Mouse (Mus musculus) hindbrain, embryonic 16.5 days (tissue): ENCODE data around the gene Hpdl. TPM values are rescaled to one million over a fixed set of nuclear protein-coding genes. Genes with fewer than 3 reads are reported as not detected.
A peak's percentile ranks its signal among the peaks of the same experiment; 100 is the strongest.
"Not testable (repeated sequence)": the region's sequence is repeated elsewhere in the genome, so short reads cannot be mapped to it uniquely, and the experiment has no call there.

Experiments used
- ATAC-seq: fragments of 200-750 bp; cut with Nextera tagmentation; 2 replicates; pipeline ENCODE4 v1.8.0; 2017; ENCODE audit warnings: moderate TSS enrichment, moderate library complexity
- H3K27ac ChIP-seq: fragments of 300-500 bp; sonication (generic); 2 replicates; pipeline ENCODE4 v1.5.1; 2014; ENCODE audit warnings: low read depth, mild to moderate bottlenecking, control low read depth, low read length, moderate library complexity
- H3K27me3 ChIP-seq: fragments of 300-500 bp; sonication (generic); replicated peaks from 2 replicates; pipeline ENCODE4 v1.6.1; 2014; ENCODE audit warnings: low read length; ENCODE audit not compliant: control insufficient read depth, insufficient read depth
- H3K36me3 ChIP-seq: fragments of 300-500 bp; sonication (generic); 2 replicates; pipeline ENCODE4 v1.6.1; 2014; ENCODE audit warnings: mild to moderate bottlenecking, low read length, moderate library complexity, mixed read lengths; ENCODE audit not compliant: control insufficient read depth, insufficient read depth
- H3K4me1 ChIP-seq: fragments of 300-500 bp; sonication (generic); 2 replicates; pipeline ENCODE4 v1.6.1; 2014; ENCODE audit warnings: low read depth, low read length; ENCODE audit not compliant: control insufficient read depth, insufficient read depth
- H3K4me2 ChIP-seq: fragments of 300-500 bp; sonication (generic); 2 replicates; pipeline ENCODE4 v1.6.1; 2014; ENCODE audit warnings: mild to moderate bottlenecking, low read length, control low read depth, moderate library complexity
- H3K4me3 ChIP-seq: fragments of 300-500 bp; sonication (generic); 2 replicates; pipeline ENCODE4 v1.5.1; 2014; ENCODE audit warnings: mild to moderate bottlenecking, low read length, control low read depth, moderate library complexity
- H3K9ac ChIP-seq: fragments of 300-500 bp; sonication (generic); 2 replicates; pipeline ENCODE4 v1.6.1; 2014; ENCODE audit warnings: low read depth, mild to moderate bottlenecking, control low read depth, low read length, moderate library complexity
- H3K9me3 ChIP-seq: fragments of 300-500 bp; sonication (generic); 2 replicates; pipeline ENCODE4 v1.6.1; 2014; ENCODE audit warnings: mild to moderate bottlenecking, low read length, moderate library complexity; ENCODE audit not compliant: control insufficient read depth
- WGBS: fragments of 180-500 bp; shearing (Covaris S2); extraction: QIAGEN DNeasy Blood & Tissue Kit; methylation state at CpG from one replicate; pipeline ENCODE4 v1.1.7; 2014; 5-methylcytosine and 5-hydroxymethylcytosine counted together
- polyA plus RNA-seq: library from polyadenylated mRNA; unstranded; fragments of >200 nt; fragmentation: Nextera tagmentation; extraction: Ambion mirVana; gene quantifications from 2 replicates; pipeline ENCODE4 v1.2.1, GENCODE M21; 2015

Hpdl gene
- 2.1 and 2.3 TPM in 2 replicates for polyA plus RNA-seq

DNA sequence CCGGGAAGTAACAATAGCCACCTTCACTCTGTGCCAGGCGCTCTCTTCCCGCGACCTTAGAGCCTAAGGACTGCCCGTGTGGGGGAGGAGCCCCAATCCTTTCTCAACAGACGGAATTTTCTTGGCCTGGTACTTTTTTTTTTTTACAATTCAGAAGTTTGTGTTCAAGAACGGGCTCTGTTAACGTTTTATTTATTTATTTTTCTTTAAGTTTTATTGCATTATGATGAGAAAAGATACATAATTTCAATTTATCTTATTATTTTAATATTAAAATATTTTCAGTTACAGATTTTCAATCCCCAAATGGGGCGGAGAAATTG lies at the start of gene Hpdl:
Gene Hpdl, minus strand, starts transcription at position 14 of the 323 bp plus-strand sequence.
- Histone ChIP-seq H3K9me3 (no peaks in the 10 kb centered on the region), H3K4me1 (peaks cover 17% of the 10 kb centered on the region), H3K36me3 (no peaks in the 10 kb centered on the region), H3K27ac (no peak within 1 kb of the TSS), H3K4me3 (peak within 1 kb of the TSS; percentile 49), H3K27me3 (peaks cover 13% of the 10 kb centered on the region), H3K4me2 (peak within 1 kb of the TSS; percentile 93), H3K9ac (peak within 1 kb of the TSS; percentile 67)
- WGBS, result 14% methylated on average over 9 of the region's 9 CpGs
- ATAC-seq, result no peak

DNA sequence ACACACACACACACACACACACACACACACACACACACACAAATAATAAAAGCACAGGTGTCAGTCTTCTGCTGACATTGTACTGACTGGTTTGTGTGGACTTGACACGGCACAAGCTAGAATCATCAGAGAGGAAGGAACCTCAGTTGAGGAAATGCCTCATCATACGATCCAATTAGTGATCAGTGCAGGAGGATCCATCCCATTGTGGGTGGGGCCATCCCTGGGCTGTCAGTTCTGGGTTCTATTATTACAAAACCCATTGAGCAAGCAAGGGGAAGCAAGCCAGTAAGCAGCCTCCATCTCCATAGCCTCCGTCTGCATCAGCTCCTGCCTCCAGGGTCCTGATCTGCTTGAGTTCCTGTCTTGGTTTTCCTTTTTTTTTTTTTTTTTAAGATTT lies 48.4 kb upstream of the Hpdl start:
- no peak overlapping the region for H3K4me2 ChIP-seq
- ATAC-seq, result no peak
- no peak overlapping the region for H3K9ac ChIP-seq
- H3K4me3 ChIP-seq, result no peak overlapping the region
- 71% methylated on average over 3 of the region's 3 CpGs for WGBS
- H3K36me3 ChIP-seq, result no peaks in the 10 kb centered on the region
- no peaks in the 10 kb centered on the region for H3K27me3 ChIP-seq
- no peak overlapping the region for H3K27ac ChIP-seq
- no peaks in the 10 kb centered on the region for H3K4me1 ChIP-seq
- no peaks in the 10 kb centered on the region for H3K9me3 ChIP-seq

DNA sequence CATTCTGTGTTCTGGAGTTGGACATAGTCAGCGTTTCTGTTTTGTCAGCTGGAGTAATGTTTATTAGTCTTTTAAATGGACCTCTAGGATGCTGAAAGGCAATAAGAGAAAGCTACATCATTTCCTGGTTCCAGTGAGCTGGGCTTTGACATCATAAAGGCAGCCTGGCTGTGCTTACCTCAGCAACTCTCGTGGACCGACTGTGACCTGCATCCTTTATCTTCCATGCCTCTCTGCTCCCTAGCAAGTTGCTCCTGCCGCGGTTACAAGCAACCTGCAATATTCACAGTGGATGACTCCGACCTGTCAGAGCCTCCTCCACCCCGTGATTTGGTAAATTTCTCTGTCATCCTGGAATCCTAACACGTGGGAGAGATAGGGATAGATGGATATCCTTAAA lies 40.5 kb upstream of the Hpdl start:
- Histone ChIP-seq H3K27ac (no peak overlapping the region), H3K9me3 (no peaks in the 10 kb centered on the region), H3K27me3 (no peaks in the 10 kb centered on the region), H3K4me3 (no peak overlapping the region), H3K4me2 (no peak overlapping the region), H3K9ac (no peak overlapping the region), H3K36me3 (no peaks in the 10 kb centered on the region), H3K4me1 (no peaks in the 10 kb centered on the region)
- no peak for ATAC-seq
- 67% methylated on average over 8 of the region's 8 CpGs for WGBS

DNA sequence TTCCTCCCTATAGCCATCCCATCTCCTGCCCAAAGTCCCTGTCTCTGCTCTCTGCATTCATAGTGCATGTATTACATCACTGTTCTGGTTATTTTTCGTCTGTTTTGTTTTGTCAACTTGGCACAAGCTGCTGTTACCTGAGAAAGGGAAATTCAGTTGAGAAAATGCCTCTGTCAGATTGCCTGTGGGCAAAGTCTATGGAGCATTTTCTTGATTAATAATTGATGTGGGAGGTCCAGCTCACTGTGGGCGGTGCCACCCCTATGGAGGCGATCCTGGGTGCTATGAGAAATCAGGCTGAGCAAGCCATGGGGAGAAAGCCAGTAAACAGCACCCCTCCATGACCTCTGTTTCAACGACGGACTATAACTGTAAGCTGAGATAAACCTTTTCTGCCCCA lies 38.2 kb upstream of the Hpdl start:
- Histone ChIP-seq H3K9ac (no peak overlapping the region), H3K36me3 (no peaks in the 10 kb centered on the region), H3K4me3 (no peak overlapping the region), H3K27me3 (no peaks in the 10 kb centered on the region), H3K9me3 (no peaks in the 10 kb centered on the region), H3K4me1 (no peaks in the 10 kb centered on the region), H3K4me2 (no peak overlapping the region), H3K27ac (no peak overlapping the region)
- ATAC-seq, result no peak
- 77% methylated on average over 5 of the region's 5 CpGs for WGBS

DNA sequence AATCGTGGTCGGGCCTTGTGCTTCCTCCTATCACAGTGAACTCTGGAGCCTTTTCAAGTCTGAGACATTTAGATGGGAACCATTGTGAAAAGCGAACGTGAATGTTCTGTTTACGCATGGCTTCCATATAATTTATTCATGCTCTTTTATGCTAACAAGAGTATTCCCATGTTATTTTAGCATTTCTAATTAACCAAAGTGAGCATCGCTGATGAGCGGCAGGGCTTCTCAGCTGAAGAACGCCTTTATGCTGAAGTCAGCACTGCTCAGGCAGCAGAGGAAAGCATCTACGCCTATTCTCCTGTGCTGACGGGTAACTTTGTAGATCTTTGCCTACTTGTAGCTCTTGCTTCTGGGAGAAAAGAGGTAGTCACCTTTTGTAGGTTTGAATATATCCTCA lies 35.7 kb upstream of the Hpdl start:
- Histone ChIP-seq H3K27me3 (no peaks in the 10 kb centered on the region), H3K36me3 (no peaks in the 10 kb centered on the region), H3K4me1 (no peaks in the 10 kb centered on the region), H3K9ac (no peak overlapping the region), H3K9me3 (no peaks in the 10 kb centered on the region), H3K27ac (no peak overlapping the region), H3K4me3 (no peak overlapping the region), H3K4me2 (no peak overlapping the region)
- ATAC-seq, result peak; percentile 60; the same call in 1 of the 2 replicates
- 50% methylated on average over 10 of the region's 10 CpGs for WGBS

DNA sequence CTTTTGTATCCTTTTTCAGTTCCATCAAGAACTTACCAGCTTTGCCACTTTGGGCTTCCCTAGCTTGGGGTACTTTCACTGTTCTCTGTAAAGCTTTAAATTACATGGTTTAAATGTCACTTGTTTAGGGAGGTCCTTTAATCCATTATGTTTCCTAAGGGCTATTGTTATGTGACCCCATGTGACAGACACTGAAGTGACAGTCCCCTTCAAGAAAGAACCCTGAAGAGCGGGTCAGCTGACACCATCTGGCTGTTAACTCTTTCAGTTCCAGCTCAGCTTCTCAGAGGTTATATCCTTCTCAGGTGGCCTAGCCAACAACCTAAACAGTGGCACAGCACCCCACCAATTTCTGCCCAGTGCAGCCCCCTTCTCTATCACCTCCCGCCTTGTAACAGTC lies 32.8 kb upstream of the Hpdl start:
- no peak overlapping the region for H3K4me3 ChIP-seq
- no peaks in the 10 kb centered on the region for H3K36me3 ChIP-seq
- H3K4me1 ChIP-seq, result no peaks in the 10 kb centered on the region
- 25% methylated on average over 2 of the region's 2 CpGs for WGBS
- no peak overlapping the region for H3K4me2 ChIP-seq
- no peaks in the 10 kb centered on the region for H3K27me3 ChIP-seq
- H3K9me3 ChIP-seq, result no peaks in the 10 kb centered on the region
- H3K9ac ChIP-seq, result no peak overlapping the region
- no peak overlapping the region for H3K27ac ChIP-seq
- ATAC-seq, result no peak

DNA sequence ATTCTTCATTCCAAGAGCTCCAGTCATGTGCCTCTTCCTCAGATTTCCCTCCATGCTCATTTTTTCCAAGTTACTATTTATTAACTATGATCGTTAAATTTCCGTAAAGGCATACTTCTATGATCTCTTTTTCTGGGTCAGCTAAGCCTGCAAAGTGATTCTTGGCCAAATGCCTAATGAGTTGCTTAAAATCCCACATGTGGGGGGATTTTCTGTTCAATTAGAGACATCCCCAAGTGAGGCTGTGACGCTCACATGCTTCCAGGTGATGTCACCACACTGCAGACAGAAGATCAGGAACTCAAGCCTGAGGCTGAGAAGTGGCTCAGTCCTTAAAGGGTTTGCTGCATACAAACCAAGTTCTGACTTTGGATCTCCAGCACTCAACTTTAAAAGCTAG lies 28.4 kb upstream of the Hpdl start:
- Histone ChIP-seq H3K27ac (no peak overlapping the region), H3K4me1 (no peaks in the 10 kb centered on the region), H3K4me2 (no peak overlapping the region), H3K4me3 (no peak overlapping the region), H3K27me3 (no peaks in the 10 kb centered on the region), H3K36me3 (no peaks in the 10 kb centered on the region), H3K9me3 (no peaks in the 10 kb centered on the region), H3K9ac (no peak overlapping the region)
- WGBS, result 66% methylated on average over 3 of the region's 3 CpGs
- no peak for ATAC-seq

DNA sequence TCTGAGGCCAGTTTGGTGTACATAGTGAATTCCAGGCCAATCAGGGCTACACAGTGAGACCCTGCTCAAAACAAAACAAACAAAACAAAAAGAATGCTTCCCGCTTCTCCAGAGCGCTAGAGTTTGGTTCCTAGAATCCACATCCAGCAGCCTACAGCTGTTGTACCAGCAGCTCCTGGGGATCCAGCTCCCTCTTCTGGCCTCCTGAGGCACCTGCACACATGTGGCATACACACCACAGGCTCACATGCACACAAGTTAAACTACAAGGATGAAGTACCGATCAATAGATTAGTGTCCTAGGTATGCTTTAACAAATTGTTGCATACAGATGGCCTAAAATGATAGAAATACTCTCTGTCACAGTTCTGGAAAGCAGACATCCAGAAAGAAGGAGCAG lies 22.8 kb upstream of the Hpdl start:
- Histone ChIP-seq H3K4me2 (no peak overlapping the region), H3K36me3 (no peaks in the 10 kb centered on the region), H3K9ac (no peak overlapping the region), H3K4me1 (no peaks in the 10 kb centered on the region), H3K27me3 (no peaks in the 10 kb centered on the region), H3K4me3 (no peak overlapping the region), H3K27ac (no peak overlapping the region), H3K9me3 (0 out of 2 replicates have a peak, but pooled peaks cover 2% of the 10 kb centered on the region)
- ATAC-seq, result no peak
- 97% methylated on average over 3 of the region's 3 CpGs for WGBS

DNA sequence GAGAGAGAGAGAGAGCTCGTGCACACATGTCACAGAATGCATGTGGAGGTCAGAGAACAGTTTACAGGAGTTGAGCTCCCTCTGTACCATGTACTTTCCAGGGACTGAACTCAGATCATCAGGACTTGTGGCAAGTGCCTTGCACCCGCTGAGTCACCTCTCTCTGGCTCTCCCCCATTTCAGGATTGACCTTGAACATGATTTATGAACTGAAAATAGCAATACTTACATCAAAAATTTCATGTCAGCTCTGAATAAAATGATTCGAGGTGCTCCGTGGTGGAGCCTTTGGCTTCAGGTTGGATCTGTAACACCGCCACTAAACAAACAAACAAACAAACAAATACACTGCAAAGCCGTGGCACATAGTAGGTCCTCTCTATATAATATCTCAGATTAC lies 19.3 kb upstream of the Hpdl start:
- no peak overlapping the region for H3K4me3 ChIP-seq
- no peaks in the 10 kb centered on the region for H3K36me3 ChIP-seq
- H3K9ac ChIP-seq, result no peak overlapping the region
- no peaks in the 10 kb centered on the region for H3K4me1 ChIP-seq
- H3K27me3 ChIP-seq, result no peaks in the 10 kb centered on the region
- 0 out of 2 replicates have a peak, but pooled peaks cover 2% of the 10 kb centered on the region for H3K9me3 ChIP-seq
- H3K4me2 ChIP-seq, result no peak overlapping the region
- no peak overlapping the region for H3K27ac ChIP-seq
- ATAC-seq, result no peak
- WGBS, result 89% methylated on average over 6 of the region's 6 CpGs

DNA sequence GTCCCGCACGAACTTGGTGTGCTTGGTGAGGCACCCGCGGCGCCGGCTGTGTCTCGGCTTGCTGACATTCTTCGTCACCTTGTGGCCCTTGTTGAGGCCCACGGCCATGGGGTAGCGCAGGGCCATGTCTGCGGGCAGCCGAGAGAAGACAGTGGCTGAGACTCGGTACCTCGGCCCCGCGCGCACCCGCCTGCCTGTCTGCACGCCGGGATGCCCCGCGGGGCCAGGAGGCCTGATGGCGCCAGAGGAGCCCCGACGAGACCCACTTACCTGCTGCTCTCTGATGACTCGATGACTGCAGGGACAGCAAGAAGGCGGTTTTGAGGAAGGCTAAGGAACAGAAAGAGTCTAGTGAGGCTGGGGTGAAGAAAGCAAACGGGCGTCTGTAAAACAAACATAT lies 18.6 kb upstream of the Hpdl start:
- not testable (repeated sequence) for H3K36me3 ChIP-seq, H3K4me1 ChIP-seq, H3K27ac ChIP-seq, H3K27me3 ChIP-seq, H3K9ac ChIP-seq, H3K4me3 ChIP-seq, ATAC-seq, H3K9me3 ChIP-seq
- H3K4me2 ChIP-seq, result peak overlapping the region; percentile 19; the same call in 1 of the 2 replicates
- 37% methylated on average over 20 of the region's 29 CpGs for WGBS
